Mouse (Mus musculus): ENCODE measurements around the gene Dlg1. TPM values are rescaled to one million over a fixed set of nuclear protein-coding genes. Genes with fewer than 3 reads are reported as not detected.

The Dlg1 gene
- polyA plus RNA-seq, 1 experiment from 2014 or later = 21.9 TPM

DNA sequence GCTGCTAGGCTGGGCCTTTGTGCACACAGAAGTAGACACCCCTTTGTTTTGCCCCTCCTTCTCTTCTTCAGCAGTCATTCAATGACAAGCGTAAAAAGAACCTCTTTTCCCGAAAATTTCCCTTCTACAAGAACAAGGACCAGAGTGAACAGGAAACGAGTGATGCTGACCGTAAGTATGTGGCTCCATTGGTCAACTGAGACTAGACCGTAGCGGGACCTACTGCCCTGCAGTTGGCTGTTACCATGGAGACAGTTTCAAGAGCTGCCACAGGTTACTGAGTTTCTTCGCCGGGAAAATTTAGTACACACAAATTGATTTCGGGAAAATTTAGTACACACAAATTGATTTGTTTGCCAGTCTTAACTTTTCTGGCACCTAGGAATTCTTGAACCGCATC lies 183.5 kb downstream of the Dlg1 start:
- Histone ChIP-seq H3K36me3 (ENCODE audit: control insufficient read depth, insufficient read depth, low read length) (peaks cover 15% of the 10 kb centered on the region), H3K27ac (replicated peaks in 1 of 2; ENCODE audit: control insufficient read depth in 1 of 2, insufficient read depth in 1 of 2, low read depth in 2 of 2, low read length in 2 of 2) (no peak overlapping the region), H3K9me3 (ENCODE audit: control insufficient read depth, low read length) (no peaks in the 10 kb centered on the region), H3K4me1 (ENCODE audit: control insufficient read depth in 2 of 2, insufficient read depth in 2 of 2, low read length in 2 of 2) (no peaks in the 10 kb centered on the region), H3K4me3 (ENCODE audit: control insufficient read depth in 1 of 2, insufficient read depth in 1 of 2, low read depth in 1 of 2, low read length in 2 of 2) (no peak overlapping the region), H3K27me3 (ENCODE audit: control insufficient read depth, insufficient read depth, low read length) (no peaks in the 10 kb centered on the region), H3K9ac (ENCODE audit: low read length) (no peak overlapping the region), H3K4me2 (ENCODE audit: low read length) (no peak overlapping the region)
- no peak for ATAC-seq (ENCODE audit: insufficient number of reproducible peaks, insufficient read depth, low FRiP score, low read depth)
- WGBS = 84% methylated on average over 10 of the region's 10 CpGs

DNA sequence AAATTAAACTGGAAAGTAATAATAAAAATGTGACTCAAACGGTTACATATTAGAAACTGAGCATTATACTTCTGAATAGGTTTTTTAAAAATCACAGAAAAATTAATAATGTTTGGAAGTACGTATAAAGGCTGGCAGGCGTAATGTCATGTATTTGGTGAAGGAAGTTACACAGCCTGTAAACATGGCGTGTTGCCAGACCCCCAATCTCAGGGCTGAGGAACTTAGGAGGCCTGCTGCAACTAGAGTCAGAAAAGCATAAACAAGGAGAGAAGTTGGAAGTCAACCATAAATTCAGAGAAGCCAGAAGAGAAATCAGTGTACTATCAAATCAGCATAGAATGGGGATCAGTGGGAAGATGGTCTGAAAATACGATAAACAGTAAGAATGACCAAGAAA lies 200.7 kb downstream of the Dlg1 start:
- H3K9ac ChIP-seq (ENCODE audit: low read length) = no peak overlapping the region
- H3K27ac ChIP-seq (replicated peaks in 1 of 2; ENCODE audit: control insufficient read depth in 1 of 2, insufficient read depth in 1 of 2, low read depth in 2 of 2, low read length in 2 of 2) = no peak overlapping the region
- no peaks in the 10 kb centered on the region; the same call in 1 of the 2 replicates for H3K9me3 ChIP-seq (ENCODE audit: control insufficient read depth, low read length)
- H3K4me3 ChIP-seq (ENCODE audit: control insufficient read depth in 1 of 2, insufficient read depth in 1 of 2, low read depth in 1 of 2, low read length in 2 of 2) = no peak overlapping the region
- H3K4me2 ChIP-seq (ENCODE audit: low read length) = no peak overlapping the region
- ATAC-seq (ENCODE audit: insufficient number of reproducible peaks, insufficient read depth, low FRiP score, low read depth) = no peak
- H3K36me3 ChIP-seq (ENCODE audit: control insufficient read depth, insufficient read depth, low read length) = peaks cover 82% of the 10 kb centered on the region
- H3K27me3 ChIP-seq (ENCODE audit: control insufficient read depth, insufficient read depth, low read length) = no peaks in the 10 kb centered on the region
- 87% methylated on average over 5 of the region's 5 CpGs for WGBS
- H3K4me1 ChIP-seq (ENCODE audit: control insufficient read depth in 2 of 2, insufficient read depth in 2 of 2, low read length in 2 of 2) = no peaks in the 10 kb centered on the region

DNA sequence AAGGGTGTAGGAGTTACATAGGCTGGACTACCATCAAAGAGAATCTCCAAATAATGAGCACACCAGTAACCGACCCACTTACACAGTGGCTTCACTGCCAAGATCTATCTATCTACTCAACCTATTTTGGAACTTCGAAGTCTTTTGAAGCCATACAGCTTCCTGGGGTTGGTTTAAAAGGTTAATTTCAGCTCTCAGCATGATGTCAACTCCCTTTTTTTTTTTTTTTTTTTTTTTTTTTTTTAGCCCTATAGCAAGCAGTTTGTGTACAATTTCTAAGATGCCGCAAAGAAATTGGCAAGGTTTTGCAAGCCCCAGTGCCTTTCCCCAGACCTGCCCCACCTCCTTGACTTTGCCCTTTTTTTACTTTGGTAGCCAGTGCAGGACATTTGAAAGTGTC lies 202.0 kb downstream of the Dlg1 start:
- no peak for ATAC-seq (ENCODE audit: insufficient number of reproducible peaks, insufficient read depth, low FRiP score, low read depth)
- Histone ChIP-seq H3K9ac (ENCODE audit: low read length) (no peak overlapping the region), H3K4me2 (ENCODE audit: low read length) (no peak overlapping the region), H3K4me3 (ENCODE audit: control insufficient read depth in 1 of 2, insufficient read depth in 1 of 2, low read depth in 1 of 2, low read length in 2 of 2) (no peak overlapping the region), H3K27ac (replicated peaks in 1 of 2; ENCODE audit: control insufficient read depth in 1 of 2, insufficient read depth in 1 of 2, low read depth in 2 of 2, low read length in 2 of 2) (no peak overlapping the region), H3K27me3 (ENCODE audit: control insufficient read depth, insufficient read depth, low read length) (no peaks in the 10 kb centered on the region), H3K36me3 (ENCODE audit: control insufficient read depth, insufficient read depth, low read length) (peaks cover 84% of the 10 kb centered on the region), H3K9me3 (ENCODE audit: control insufficient read depth, low read length) (no peaks in the 10 kb centered on the region; the same call in 1 of the 2 replicates), H3K4me1 (ENCODE audit: control insufficient read depth in 2 of 2, insufficient read depth in 2 of 2, low read length in 2 of 2) (no peaks in the 10 kb centered on the region)
- 86% methylated on average over 3 of the region's 3 CpGs for WGBS

DNA sequence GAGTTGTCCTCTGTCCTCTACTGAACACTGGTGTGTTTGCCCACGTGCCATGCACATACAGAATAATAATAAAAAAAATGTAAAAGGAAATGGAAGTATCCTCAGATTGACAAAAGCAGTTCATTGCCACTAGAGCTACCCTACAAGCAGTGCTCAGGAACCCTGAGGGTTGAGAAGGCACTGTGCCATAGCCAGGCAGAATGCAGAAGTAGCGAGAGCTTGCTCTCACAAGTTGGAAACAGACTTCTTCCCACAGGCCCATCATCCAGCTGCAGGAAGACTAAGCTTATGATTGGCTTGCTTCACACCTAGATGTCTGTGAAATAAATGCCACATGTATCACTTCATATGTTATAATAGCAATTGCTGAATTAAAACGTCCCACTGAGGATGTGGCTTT lies 203.7 kb downstream of the Dlg1 start:
- H3K36me3 ChIP-seq (ENCODE audit: control insufficient read depth, insufficient read depth, low read length) = peaks cover 86% of the 10 kb centered on the region
- no peaks in the 10 kb centered on the region for H3K9me3 ChIP-seq (ENCODE audit: control insufficient read depth, low read length)
- no peaks in the 10 kb centered on the region for H3K4me1 ChIP-seq (ENCODE audit: control insufficient read depth in 2 of 2, insufficient read depth in 2 of 2, low read length in 2 of 2)
- WGBS = 87% methylated on average over 3 of the region's 3 CpGs
- no peaks in the 10 kb centered on the region for H3K27me3 ChIP-seq (ENCODE audit: control insufficient read depth, insufficient read depth, low read length)
- ATAC-seq (ENCODE audit: insufficient number of reproducible peaks, insufficient read depth, low FRiP score, low read depth) = no peak
- H3K9ac ChIP-seq (ENCODE audit: low read length) = no peak overlapping the region
- H3K4me2 ChIP-seq (ENCODE audit: low read length) = no peak overlapping the region
- H3K4me3 ChIP-seq (ENCODE audit: control insufficient read depth in 1 of 2, insufficient read depth in 1 of 2, low read depth in 1 of 2, low read length in 2 of 2) = no peak overlapping the region
- H3K27ac ChIP-seq (replicated peaks in 1 of 2; ENCODE audit: control insufficient read depth in 1 of 2, insufficient read depth in 1 of 2, low read depth in 2 of 2, low read length in 2 of 2) = no peak overlapping the region

DNA sequence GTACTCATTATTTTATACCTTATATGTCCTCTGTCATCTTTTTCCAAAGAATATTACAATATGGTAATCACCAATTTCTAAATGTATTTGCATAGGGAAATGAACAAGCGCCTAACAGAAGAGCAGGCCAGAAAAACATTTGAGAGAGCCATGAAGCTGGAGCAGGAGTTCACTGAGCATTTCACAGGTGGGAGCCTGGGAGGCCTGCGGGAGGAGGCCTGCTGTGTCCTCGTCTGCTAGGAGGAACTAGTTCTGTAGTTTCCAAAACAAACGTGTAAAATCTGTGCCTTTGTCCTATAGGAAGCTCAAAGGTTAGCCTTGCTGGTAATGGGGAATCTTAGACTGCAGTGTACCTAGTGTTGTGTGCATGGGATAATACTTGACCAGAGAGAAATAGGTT lies 204.5 kb downstream of the Dlg1 start:
- H3K9ac ChIP-seq (ENCODE audit: low read length) = no peak overlapping the region
- H3K9me3 ChIP-seq (ENCODE audit: control insufficient read depth, low read length) = no peaks in the 10 kb centered on the region
- no peak for ATAC-seq (ENCODE audit: insufficient number of reproducible peaks, insufficient read depth, low FRiP score, low read depth)
- H3K27ac ChIP-seq (replicated peaks in 1 of 2; ENCODE audit: control insufficient read depth in 1 of 2, insufficient read depth in 1 of 2, low read depth in 2 of 2, low read length in 2 of 2) = 0 out of 4 replicates have a peak overlapping the region, but pooled peaks of 1 of the 2 experiments have one; percentile 2
- no peak overlapping the region for H3K4me3 ChIP-seq (ENCODE audit: control insufficient read depth in 1 of 2, insufficient read depth in 1 of 2, low read depth in 1 of 2, low read length in 2 of 2)
- peaks cover 85% of the 10 kb centered on the region for H3K36me3 ChIP-seq (ENCODE audit: control insufficient read depth, insufficient read depth, low read length)
- H3K4me1 ChIP-seq (ENCODE audit: control insufficient read depth in 2 of 2, insufficient read depth in 2 of 2, low read length in 2 of 2) = no peaks in the 10 kb centered on the region
- no peak overlapping the region for H3K4me2 ChIP-seq (ENCODE audit: low read length)
- WGBS = 61% methylated on average over 4 of the region's 4 CpGs
- H3K27me3 ChIP-seq (ENCODE audit: control insufficient read depth, insufficient read depth, low read length) = no peaks in the 10 kb centered on the region

DNA sequence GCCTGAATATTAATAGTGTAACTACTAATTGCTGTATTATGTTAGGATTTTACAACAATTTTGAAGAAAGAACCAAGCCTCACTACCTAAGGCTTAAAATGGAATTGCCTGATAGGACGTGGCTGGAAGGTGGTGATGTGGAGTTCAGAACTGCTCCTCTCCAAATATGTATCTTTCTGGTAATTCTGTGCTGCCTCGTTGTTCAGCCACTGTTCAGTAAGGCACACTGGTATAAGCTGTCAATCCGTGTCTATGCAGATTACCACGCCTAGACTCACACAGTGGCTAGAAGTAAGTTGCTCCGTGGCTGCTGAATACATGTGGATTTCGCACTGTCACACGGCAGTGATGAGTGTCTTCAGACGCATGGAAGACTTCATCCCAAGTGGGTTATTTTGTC lies 210.5 kb downstream of the Dlg1 start:
- peaks cover 1 to 8% of the 10 kb centered on the region in 2 experiments; a peak in 3 of 4 replicates for H3K4me1 ChIP-seq (ENCODE audit: control insufficient read depth in 2 of 2, insufficient read depth in 2 of 2, low read length in 2 of 2)
- no peak overlapping the region for H3K4me2 ChIP-seq (ENCODE audit: low read length)
- no peaks in the 10 kb centered on the region for H3K27me3 ChIP-seq (ENCODE audit: control insufficient read depth, insufficient read depth, low read length)
- no peak overlapping the region for H3K9ac ChIP-seq (ENCODE audit: low read length)
- no peaks in the 10 kb centered on the region for H3K9me3 ChIP-seq (ENCODE audit: control insufficient read depth, low read length)
- H3K36me3 ChIP-seq (ENCODE audit: control insufficient read depth, insufficient read depth, low read length) = peaks cover 52% of the 10 kb centered on the region
- no peak overlapping the region for H3K27ac ChIP-seq (replicated peaks in 1 of 2; ENCODE audit: control insufficient read depth in 1 of 2, insufficient read depth in 1 of 2, low read depth in 2 of 2, low read length in 2 of 2)
- no peak overlapping the region for H3K4me3 ChIP-seq (ENCODE audit: control insufficient read depth in 1 of 2, insufficient read depth in 1 of 2, low read depth in 1 of 2, low read length in 2 of 2)
- 87% methylated on average over 8 of the region's 8 CpGs for WGBS
- no peak for ATAC-seq (ENCODE audit: insufficient number of reproducible peaks, insufficient read depth, low FRiP score, low read depth)

DNA sequence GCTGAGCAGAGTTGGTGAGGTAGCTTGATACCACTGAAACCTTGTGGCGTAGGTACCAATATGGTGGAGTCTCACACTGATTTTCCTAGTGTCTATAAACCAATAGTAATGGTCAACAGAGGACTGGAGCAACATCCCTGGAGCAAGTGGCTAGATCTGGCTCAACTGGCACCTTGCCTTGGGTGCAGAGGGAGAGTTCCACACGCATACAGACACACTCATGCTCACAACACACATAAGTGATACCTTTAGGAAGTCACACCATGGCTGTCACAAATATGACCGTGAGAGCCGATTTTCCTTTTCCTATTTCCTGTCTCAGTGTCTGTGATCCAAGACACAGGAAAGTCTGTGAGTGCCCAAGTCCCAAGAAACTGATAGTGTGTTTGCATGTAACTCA lies 212.1 kb downstream of the Dlg1 start:
- no peak for ATAC-seq (ENCODE audit: insufficient number of reproducible peaks, insufficient read depth, low FRiP score, low read depth)
- 92% methylated on average over 4 of the region's 4 CpGs for WGBS
- Histone ChIP-seq H3K4me1 (ENCODE audit: control insufficient read depth in 2 of 2, insufficient read depth in 2 of 2, low read length in 2 of 2) (peaks cover 4 to 10% of the 10 kb centered on the region in 2 experiments; a peak in 3 of 4 replicates), H3K27me3 (ENCODE audit: control insufficient read depth, insufficient read depth, low read length) (no peaks in the 10 kb centered on the region), H3K36me3 (ENCODE audit: control insufficient read depth, insufficient read depth, low read length) (peaks cover 38% of the 10 kb centered on the region), H3K4me2 (ENCODE audit: low read length) (no peak overlapping the region), H3K9ac (ENCODE audit: low read length) (no peak overlapping the region), H3K9me3 (ENCODE audit: control insufficient read depth, low read length) (no peaks in the 10 kb centered on the region), H3K27ac (replicated peaks in 1 of 2; ENCODE audit: control insufficient read depth in 1 of 2, insufficient read depth in 1 of 2, low read depth in 2 of 2, low read length in 2 of 2) (no peak overlapping the region), H3K4me3 (ENCODE audit: control insufficient read depth in 1 of 2, insufficient read depth in 1 of 2, low read depth in 1 of 2, low read length in 2 of 2) (no peak overlapping the region)

DNA sequence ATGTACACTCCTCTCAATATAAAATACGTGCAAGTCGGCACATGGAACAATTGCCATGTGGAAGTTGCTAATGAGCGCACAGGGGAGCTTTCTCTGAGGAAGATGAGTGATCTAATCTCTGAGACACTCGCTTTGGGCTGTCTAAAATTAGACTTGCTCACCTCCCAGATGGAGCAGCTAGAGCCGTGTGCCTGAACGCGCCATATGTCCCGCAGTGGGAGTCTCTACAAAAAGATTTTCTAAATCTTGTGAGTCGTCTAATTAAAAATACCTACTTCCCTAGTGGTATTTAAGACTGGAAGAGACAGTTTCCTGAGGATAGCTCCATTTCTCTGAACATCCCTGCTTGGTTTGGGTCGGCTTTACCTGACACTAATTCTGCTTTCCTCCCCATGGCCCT lies 213.1 kb downstream of the Dlg1 start:
- 51% methylated on average over 10 of the region's 10 CpGs for WGBS
- no peak for ATAC-seq (ENCODE audit: insufficient number of reproducible peaks, insufficient read depth, low FRiP score, low read depth)

More for the DNA sequence above, 213.1 kb downstream of the Dlg1 start:
- H3K4me2 ChIP-seq (ENCODE audit: low read length) = no peak overlapping the region
- no peaks in the 10 kb centered on the region for H3K27me3 ChIP-seq (ENCODE audit: control insufficient read depth, insufficient read depth, low read length)
- H3K9ac ChIP-seq (ENCODE audit: low read length) = no peak overlapping the region
- no peak overlapping the region for H3K4me3 ChIP-seq (ENCODE audit: control insufficient read depth in 1 of 2, insufficient read depth in 1 of 2, low read depth in 1 of 2, low read length in 2 of 2)
- H3K4me1 ChIP-seq (ENCODE audit: control insufficient read depth in 2 of 2, insufficient read depth in 2 of 2, low read length in 2 of 2) = peaks cover 4 to 10% of the 10 kb centered on the region in 2 experiments; a peak in 3 of 4 replicates
- no peaks in the 10 kb centered on the region for H3K9me3 ChIP-seq (ENCODE audit: control insufficient read depth, low read length)
- no peak overlapping the region for H3K27ac ChIP-seq (replicated peaks in 1 of 2; ENCODE audit: control insufficient read depth in 1 of 2, insufficient read depth in 1 of 2, low read depth in 2 of 2, low read length in 2 of 2)
- peaks cover 30% of the 10 kb centered on the region for H3K36me3 ChIP-seq (ENCODE audit: control insufficient read depth, insufficient read depth, low read length)

Data from heart, embryonic 14.5 days (tissue).